Mouse (Mus musculus) cerebellum, postnatal 14 days (tissue): ENCODE results near the gene Snrpg.
A peak's percentile ranks its signal among the peaks of the same experiment; 100 is the strongest.
"Not testable (repeated sequence)": the region's sequence is repeated elsewhere in the genome, so short reads cannot be mapped to it uniquely, and the experiment has no call there.

Experiments used
- DNase-seq, 2 experiments: peaks; one replicate each; pipeline ENCODE4 v3.0.0; 2021; ENCODE audit warnings: mixed read lengths in 2 of 2

Gene Snrpg

DNA sequence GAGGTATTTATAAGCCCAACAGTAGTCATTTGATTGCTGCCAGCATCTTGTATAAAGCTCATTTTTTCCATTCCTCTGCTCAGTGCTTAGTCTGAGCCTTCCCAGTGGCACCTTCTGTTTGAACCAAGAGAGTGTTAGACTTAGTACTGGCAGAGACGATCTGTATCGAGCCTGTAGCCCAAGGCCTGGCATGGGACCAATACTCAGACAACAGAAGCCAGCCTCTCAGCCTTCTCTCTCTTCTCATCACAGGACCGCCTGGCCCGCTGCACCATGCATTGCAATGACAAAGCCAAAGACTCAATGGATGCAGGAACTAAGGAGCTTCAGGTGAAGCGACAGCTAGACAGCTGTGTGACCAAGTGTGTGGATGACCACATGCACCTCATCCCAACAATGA, 2.6 kb upstream of the Snrpg start:
- DNase-seq = peak in 1 of 2 experiments; percentile 18

- peak; percentile 21 to 34 for DNase-seq
These were observed 901 bp upstream of the Snrpg start for GRCm38 (mm10) chr6:86370093-86370713.

GRCm38 (mm10) chr6:86371340-86371911, 322 bp downstream of the Snrpg start:
- DNase-seq = peak; percentile 97 to 98

GRCm38 (mm10) chr6:86371950-86372516, 929 bp downstream of the Snrpg start:
- DNase-seq = no peak

DNA sequence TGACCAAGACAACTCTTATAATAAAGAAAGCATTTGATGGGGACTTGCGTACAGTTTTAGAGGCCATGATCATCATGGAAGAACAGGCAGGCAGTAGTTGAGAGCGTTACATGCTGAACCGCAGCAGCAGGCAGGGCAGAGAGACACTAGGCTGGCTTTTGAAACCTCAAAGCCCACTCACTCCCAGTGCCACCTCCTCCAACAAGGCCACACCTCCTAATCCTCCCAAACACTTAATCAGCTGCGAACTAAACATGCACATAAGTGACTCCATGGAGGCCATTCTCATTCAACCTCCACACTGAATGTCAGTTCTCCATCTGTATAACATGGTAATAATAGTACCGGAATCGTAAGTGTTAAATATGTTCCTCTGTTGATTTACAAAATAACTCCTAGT, 2.5 kb downstream of the Snrpg start:
- no peak for DNase-seq

- no peak for DNase-seq
These were observed 7.2 kb downstream of the Snrpg start for GRCm38 (mm10) chr6:86378341-86378740.

DNA sequence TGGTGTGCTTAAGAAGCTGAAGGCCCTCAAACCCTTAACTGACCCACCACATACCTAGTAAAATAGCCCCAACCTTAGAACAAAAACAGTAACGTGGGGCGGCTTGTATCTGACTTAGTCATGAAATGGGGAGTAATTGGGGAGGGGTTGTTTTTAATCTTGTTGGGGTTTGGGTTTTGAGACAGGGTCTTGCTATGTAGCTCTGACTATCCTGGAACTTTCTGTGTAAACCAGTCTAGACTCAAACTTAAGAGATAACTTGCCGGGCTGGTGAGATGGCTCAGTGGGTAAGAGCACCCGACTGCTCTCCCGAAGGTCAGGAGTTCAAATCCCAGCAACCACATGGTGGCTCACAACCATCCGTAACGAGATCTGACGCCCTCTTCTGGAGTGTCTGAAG, 9.0 kb downstream of the Snrpg start:
- DNase-seq = not testable (repeated sequence)

DNA sequence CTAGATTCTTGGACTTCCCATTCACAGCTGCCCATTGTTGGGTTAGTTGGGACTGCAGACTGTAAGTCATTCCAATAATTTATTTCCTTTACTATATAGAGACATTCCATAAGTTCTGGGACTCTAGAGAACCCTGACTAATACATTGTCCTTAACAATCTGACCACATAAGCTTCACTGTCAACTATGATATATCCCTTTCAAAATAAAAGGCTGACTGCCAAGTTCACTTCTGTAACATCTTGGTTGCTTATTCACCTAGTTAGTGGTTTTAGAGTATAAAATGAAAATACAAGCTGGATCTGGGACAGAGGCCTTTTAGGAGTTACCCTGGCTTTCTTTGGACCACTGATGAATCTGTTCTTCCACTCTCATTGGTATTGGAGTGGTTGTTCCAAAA, 11.4 kb downstream of the Snrpg start:
- no peak for DNase-seq

- DNase-seq = no peak
These were observed 12.3 kb downstream of the Snrpg start for GRCm38 (mm10) chr6:86383370-86383769.

DNA sequence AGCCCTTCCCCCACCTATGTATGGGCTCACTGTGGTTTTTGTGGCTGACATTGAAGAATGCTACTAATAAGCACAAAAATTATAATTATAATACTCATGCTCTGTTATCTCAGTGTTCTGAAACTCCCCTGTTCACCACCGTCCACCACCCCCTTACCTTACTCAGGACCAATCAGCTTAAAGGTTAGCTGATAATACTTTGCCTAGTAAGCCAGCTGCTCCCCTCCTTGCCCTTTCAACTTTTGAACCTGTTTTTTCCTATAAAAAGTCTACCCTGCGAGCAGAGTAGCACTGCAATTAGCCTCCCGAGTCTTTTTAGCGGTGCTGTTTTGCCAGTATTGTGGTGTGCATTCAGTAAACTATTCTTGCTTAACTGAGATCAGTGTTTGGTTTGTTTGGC, 13.6 kb downstream of the Snrpg start:
- DNase-seq = no peak

- DNase-seq = no peak
These were observed 14.4 kb downstream of the Snrpg start for GRCm38 (mm10) chr6:86385362-86386104.

GRCm38 (mm10) chr6:86387313-86387712, 16.2 kb downstream of the Snrpg start:
- DNase-seq = no peak

- DNase-seq = no peak
These were observed 17.4 kb downstream of the Snrpg start for GRCm38 (mm10) chr6:86388461-86388860.

GRCm38 (mm10) chr6:86391326-86391725, 20.2 kb downstream of the Snrpg start:
- peak in 1 of 2 experiments; percentile 35 for DNase-seq

- DNase-seq = no peak
These were observed 22.1 kb downstream of the Snrpg start for GRCm38 (mm10) chr6:86393187-86393586.

GRCm38 (mm10) chr6:86394078-86394720, 23.1 kb downstream of the Snrpg start:
- no peak for DNase-seq

- DNase-seq = no peak
These were observed 23.9 kb downstream of the Snrpg start for GRCm38 (mm10) chr6:86395021-86395420.

DNA sequence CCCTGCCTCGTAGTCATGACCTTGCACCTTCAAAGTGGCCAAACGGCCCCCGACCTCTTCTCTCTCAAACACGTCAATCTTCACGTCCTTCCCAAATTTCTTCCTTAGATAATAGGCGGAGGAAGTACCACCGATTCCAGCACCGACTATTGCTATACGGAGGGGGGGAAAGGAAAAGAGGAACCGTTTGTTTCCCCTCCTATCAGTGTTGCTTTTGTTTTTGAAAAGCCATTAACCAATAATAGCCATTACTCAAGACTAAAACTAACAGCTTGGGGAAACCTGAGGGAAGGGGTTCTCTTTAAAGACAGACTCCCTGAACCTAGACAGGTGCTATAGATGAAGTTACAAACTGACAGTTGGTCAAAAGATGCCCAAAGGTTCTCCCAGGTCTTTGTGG, 24.9 kb downstream of the Snrpg start:
- peak in 1 of 2 experiments; percentile 17 for DNase-seq

- peak; percentile 90 to 93 for DNase-seq
These were observed 25.6 kb downstream of the Snrpg start, which contains the start of gene Pcyox1 for GRCm38 (mm10) chr6:86396581-86397256. Gene Pcyox1 (minus strand): TSS chr6:86397154.

- DNase-seq = no peak
These were observed 26.3 kb downstream of the Snrpg start for GRCm38 (mm10) chr6:86397257-86397980.

DNA sequence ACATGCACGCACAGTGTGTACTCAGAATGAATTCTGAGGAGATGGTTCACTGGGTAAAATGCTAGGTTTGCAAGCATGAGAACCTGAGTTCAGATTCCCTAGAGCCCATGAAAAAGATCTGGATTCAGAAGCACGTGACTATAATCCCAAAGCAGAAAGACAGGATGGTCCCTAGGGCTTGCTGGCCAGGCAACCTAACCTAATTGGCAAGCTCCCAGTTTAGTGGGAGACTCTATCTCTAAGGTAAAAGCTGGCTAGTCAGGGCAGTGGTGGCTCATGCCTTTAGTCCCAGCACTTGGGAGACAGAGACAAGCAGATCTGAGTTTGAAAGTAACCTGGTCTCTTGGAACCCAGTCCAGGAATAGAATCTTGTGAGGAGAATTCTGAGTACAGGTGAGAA, 27.9 kb downstream of the Snrpg start:
- DNase-seq = no peak

DNA sequence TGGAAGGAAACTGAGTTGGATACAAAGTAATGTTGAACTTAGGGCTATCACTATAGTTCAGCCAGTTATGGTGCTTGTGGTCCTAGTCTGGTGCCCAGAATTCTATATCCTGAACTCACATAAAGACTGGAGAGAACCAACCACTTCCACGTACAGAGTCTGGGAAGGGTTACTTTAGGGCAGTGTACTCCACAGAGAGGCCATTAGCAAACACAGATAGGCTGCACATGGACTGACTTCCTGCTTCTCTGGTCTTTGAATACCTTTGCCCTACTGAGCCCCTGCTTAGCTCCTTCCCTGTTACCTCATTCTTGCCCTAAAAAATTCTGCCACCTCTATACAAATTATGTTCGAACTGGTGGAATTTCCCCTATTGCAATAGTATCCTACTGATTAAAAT, 28.9 kb downstream of the Snrpg start:
- no peak for DNase-seq
